Mouse (Mus musculus): ENCODE measurements around the gene Ube2f.

Gene Ube2f

GRCm38 (mm10) chr1:91299026-91299706 is 49.1 kb downstream of the Ube2f start:
- no peak for DNase-seq

- DNase-seq = no peak
Measured at GRCm38 (mm10) chr1:91299707-91300426, 49.8 kb downstream of the Ube2f start.

- no peak for DNase-seq
Measured at GRCm38 (mm10) chr1:91301206-91301920, 51.3 kb downstream of the Ube2f start.

DNA sequence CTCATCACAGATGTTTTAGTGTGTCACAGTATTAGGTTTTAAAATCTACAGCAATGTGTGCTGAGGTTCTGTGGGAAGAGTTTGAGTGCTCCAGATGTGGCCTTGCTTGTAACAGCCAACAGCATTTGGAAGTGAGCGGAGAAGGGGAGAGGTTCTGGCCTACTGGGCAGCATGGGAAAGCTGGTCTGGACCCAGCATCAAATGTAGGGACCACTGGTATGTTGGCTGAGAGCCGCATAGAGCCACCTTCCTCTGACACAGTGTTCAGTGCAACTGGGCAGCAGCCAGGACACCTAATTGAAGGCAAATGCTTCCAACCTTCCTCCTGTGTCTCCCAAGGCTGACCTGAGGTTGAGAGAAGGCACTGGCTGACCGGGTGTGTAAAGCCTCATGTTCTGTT is 51.9 kb downstream of the Ube2f start:
- no peak for DNase-seq

DNA sequence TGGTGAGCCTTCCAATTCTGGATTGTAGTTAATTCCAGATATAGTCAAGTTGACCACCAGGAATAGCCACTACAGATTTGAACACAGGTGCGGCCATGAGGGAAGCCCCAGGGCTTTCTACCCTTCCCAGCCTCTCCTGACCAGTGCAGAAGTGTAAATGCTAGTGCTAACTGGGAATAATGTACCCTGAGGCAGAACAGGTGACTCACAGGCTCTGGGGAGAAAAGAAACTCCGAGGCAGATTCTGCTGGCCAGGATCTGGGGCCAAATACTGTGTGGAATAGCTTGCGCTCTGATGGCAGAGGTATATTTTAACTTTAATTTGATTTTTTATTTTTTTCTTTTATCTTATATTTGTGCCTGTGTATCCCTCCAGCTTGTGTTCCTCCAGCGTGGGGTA is 54.5 kb downstream of the Ube2f start:
- no peak for DNase-seq

- no peak for DNase-seq
Measured at GRCm38 (mm10) chr1:91309366-91310085, 59.4 kb downstream of the Ube2f start.

- no peak for DNase-seq
Measured at GRCm38 (mm10) chr1:91312273-91312672, 62.2 kb downstream of the Ube2f start.

DNA sequence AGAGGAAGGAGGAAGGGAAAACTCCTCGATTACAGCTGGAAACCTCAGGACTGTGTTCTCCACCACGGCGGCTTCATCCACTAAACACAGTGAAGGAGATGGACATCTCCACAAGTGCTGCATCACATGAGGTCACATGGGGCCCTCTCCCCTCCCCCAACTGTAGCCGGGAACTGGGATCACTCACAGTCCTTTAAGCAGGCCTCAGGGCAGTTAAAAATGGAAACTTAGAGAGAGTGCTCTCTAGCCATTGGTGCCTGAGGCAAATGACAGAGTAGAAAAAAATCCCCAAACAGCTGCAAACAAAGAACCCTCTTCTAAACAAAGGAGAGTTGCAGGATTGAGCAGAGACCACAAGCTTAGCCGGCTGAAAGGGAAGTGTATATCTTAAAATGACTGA is 63.1 kb downstream of the Ube2f start:
- DNase-seq = no peak

DNA sequence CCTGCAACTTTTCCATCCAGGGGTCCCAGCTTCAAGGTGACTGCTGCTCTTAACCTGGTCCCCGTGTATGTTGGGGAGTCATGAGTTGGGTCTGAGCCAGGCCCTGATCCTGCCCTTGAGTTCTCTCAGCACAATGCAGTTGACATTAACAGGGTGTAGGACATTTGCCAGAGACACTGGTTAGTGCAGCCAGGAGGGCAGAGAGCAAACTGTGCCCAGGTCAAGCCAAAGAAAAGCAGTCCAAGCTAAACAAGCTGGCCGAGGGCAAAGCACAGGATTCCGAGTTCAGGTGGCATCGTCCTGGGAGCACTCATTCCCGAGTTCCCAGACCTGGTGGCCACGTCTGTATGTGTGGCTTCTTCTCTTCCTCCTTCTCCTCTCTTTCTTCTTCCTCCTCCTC is 67.6 kb downstream of the Ube2f start:
- DNase-seq = no peak

DNA sequence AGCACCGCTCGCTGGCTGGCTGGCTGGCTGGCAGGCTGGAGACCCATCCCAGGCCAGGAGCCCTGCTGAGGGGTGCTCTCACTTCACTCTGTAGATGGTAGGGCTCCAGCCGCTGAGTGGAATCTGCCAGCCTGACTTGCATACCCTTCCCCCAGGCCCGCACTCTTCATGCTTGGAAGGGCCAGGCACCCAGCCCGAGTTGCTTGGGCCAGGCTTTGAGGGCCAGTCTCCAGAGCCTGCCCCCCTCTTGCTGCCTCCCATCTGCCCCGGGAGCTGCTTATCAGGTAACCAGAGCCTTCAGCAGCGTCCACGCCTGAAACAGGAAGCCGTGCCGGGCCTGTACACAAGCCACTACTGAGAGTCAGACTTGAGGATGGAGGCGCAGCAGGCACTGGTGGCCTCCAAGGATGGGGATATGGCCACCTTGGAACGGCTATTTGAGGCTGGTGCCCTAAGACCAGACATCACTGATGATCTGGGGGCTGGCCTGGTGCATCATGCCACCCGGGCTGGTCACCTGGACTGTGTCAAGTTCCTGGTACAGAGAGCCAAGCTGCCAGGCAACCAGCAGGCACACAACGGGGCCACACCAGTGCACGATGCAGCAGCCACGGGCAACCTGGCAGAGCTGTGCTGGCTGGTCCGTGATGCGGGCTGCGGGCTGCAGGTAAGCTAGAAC is 71.8 kb downstream of the Ube2f start, which contains the start of gene Espnl:
Gene Espnl, plus strand, starts transcription at position 316 of the 679 bp plus-strand sequence.
- no peak for DNase-seq

DNA sequence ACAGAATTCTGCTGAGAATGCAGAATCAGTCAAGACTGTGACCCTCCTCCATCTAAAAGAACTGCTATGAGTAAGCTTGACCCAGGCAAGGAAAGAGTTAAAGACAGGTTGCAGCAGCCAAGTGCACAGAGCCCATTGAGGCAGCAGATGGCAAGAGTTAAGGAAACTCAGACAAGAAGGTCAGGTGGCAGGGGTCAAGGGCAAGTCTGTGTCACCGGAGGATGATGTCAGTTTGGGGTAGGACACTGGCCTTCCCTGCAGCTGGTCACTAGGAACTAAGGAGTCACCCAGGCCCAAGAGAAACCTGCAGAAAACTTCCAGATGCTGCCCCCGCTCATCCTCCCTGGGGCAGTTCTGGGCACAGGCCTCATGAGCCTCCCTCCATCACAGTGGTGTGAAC is 74.5 kb downstream of the Ube2f start:
- DNase-seq = no peak

DNA sequence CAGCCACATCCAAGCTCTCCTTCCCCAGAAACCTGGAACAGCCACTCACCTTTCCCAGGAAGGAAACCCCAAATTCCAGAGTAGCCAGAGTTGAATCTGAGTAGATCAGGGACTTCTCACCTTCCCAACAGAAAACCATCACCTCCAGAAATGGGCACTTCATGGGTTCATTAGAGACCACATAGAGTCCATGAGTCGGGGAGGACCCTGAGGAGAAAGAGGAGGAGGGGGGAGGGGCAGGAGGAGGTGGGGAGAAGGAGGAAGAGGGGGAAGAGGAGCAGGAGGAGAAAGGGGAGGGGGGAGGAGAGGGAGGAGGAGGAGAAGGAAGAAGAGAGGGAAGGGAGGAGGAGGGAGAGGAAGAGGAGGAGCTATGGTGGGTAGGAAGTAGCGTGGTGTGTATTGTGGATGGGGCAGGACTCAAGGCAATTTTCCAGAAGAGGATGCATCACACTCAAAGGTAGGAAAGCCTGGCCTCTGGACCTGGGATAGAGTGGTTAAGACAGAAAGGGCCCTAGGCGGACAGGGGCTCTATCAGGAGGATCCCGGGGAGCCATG is 75.5 kb downstream of the Ube2f start:
- DNase-seq = no peak

DNA sequence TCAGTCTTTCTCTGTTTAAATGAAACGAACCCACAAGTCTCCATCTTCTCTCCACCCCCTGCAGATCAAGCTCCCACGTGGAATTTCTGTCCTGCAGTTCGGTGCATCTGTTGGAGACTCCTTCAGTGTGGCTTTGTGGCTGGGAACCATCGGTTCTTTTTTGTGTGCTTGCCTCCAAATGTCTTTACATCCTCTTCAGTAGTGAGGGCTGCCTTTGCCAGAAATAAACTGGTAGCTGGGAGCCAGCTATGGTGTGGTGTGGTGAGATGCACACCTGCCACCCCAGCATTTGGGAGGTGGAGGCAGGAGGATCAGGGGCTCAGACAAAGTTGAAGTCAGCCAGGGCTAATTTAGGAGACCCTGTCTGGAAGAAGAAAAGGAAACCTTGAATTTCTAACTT is 82.0 kb downstream of the Ube2f start:
- peak; percentile 52 for DNase-seq

- no peak for DNase-seq
Measured at GRCm38 (mm10) chr1:91333582-91333981, 83.5 kb downstream of the Ube2f start.

- no peak for DNase-seq
Measured at GRCm38 (mm10) chr1:91337355-91337754, 87.3 kb downstream of the Ube2f start.

Measured in right cerebral cortex, adult 18-20 months (tissue).